Mouse (Mus musculus) thymus, adult 2 months (tissue): Measurements from ENCODE around the gene Spin2d. TPM values are rescaled to one million over a fixed set of nuclear protein-coding genes. Genes with fewer than 3 reads are reported as not detected.
"Not testable (repeated sequence)": the region's sequence is repeated elsewhere in the genome, so short reads cannot be mapped to it uniquely, and the experiment has no call there.

Source experiments
- DNase-seq: peaks from one replicate; pipeline ENCODE4 v3.0.0; 2021
- H3K27ac ChIP-seq: fragments of 200-500 bp; 2 replicates; pipeline ENCODE4 v1.5.1; 2012; ENCODE audit warnings: low read length, control low read depth; ENCODE audit not compliant: control insufficient read depth, insufficient read depth
- H3K27me3 ChIP-seq: fragments of 200-500 bp; 2 replicates; pipeline ENCODE4 v1.6.1; 2012; ENCODE audit warnings: mild to moderate bottlenecking, low read length, moderate library complexity, mixed read lengths; ENCODE audit not compliant: control insufficient read depth, insufficient read depth
- H3K36me3 ChIP-seq: fragments of 200-500 bp; 2 replicates; pipeline ENCODE4 v1.6.1; 2012; ENCODE audit warnings: mild to moderate bottlenecking, low read length, moderate library complexity; ENCODE audit not compliant: control insufficient read depth, insufficient read depth
- H3K4me1 ChIP-seq: fragments of 200-500 bp; replicated peaks from 2 replicates; pipeline ENCODE4 v1.6.1; 2012; ENCODE audit warnings: low read length; ENCODE audit not compliant: control insufficient read depth, insufficient read depth
- H3K4me3 ChIP-seq: fragments of 200-500 bp; 2 replicates; pipeline ENCODE4 v1.5.1; 2012; ENCODE audit warnings: mild to moderate bottlenecking, low read length, control low read depth, moderate library complexity; ENCODE audit not compliant: control insufficient read depth, insufficient read depth
- CTCF ChIP-seq: fragments of 200-500 bp; IDR thresholded peaks from 2 replicates; pipeline ENCODE4 v1.5.1; 2012; ENCODE audit warnings: mild to moderate bottlenecking, control low read depth, low read length, moderate library complexity, borderline replicate concordance; ENCODE audit not compliant: control insufficient read depth, poor library complexity, insufficient read depth; ENCODE audit errors: extremely low read depth
- WGBS: fragments of 180-500 bp; shearing (Covaris S2); methylation state at CpG from one replicate; pipeline ENCODE4 v1.1.7; 2018; 5-methylcytosine and 5-hydroxymethylcytosine counted together
- polyA plus RNA-seq: library from polyadenylated mRNA; depleted of rRNA; stranded (reverse); fragments of >200 nt; gene quantifications from 2 replicates; pipeline ENCODE4 v1.2.3, GENCODE M21; 2012; rRNA removed

The Spin2d gene
- not detected in 2 replicates for polyA plus RNA-seq

DNA sequence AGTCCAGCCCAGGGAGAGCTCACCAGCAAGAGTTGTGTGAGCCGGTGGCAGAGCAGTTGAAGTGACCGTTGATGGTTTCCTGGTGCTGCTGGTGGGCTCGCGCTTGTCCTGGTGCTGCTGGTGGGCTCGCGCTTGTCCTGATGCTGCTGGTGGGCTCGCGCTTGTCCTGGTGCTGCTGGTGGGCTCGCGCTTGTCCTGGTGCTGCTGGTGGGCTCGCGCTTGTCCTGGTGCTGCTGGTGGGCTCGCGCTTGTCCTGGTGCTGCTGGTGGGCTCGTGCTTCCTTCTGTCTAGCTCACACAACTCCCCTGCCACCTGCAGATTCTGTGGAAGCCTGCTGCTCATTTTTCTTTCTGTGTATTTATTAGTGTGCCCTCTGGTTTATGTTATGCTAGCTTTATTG lies at the start of gene Spin2d:
Spin2d (minus strand) TSS at position 101 of the 400 bp plus-strand sequence.
- H3K4me3 ChIP-seq, H3K4me1 ChIP-seq, H3K36me3 ChIP-seq, H3K27me3 ChIP-seq, DNase-seq, H3K27ac ChIP-seq: not testable (repeated sequence)
- 85% methylated on average over 4 of the region's 15 CpGs for WGBS

DNA sequence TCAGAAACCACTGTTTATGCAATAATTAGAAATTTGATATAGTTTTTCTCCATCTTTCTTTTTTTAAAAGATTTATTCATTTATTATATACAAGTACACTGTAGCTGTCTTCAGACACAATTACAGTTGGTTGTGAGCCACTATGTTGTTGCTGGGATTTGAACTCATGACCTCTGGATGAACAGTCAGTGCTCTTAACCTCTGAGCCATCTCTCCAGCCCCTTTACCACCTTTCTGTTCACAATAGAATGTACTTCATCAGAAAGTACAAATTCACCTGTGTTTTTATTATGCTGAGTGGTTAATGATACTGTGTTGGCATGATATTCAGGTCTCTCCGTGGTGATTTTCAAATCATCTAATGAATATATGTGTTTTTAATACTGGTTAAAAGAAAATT lies 48.6 kb upstream of the Spin2d start:
- no peak overlapping the region for H3K4me3 ChIP-seq
- H3K27me3 ChIP-seq = no peaks in the 10 kb centered on the region
- no peak overlapping the region for H3K27ac ChIP-seq
- DNase-seq = no peak
- H3K4me1 ChIP-seq = peaks cover 4% of the 10 kb centered on the region
- H3K36me3 ChIP-seq = no peaks in the 10 kb centered on the region
- no peak for TF ChIP-seq CTCF
- 84% methylated on average over 1 of the region's 1 CpGs for WGBS

DNA sequence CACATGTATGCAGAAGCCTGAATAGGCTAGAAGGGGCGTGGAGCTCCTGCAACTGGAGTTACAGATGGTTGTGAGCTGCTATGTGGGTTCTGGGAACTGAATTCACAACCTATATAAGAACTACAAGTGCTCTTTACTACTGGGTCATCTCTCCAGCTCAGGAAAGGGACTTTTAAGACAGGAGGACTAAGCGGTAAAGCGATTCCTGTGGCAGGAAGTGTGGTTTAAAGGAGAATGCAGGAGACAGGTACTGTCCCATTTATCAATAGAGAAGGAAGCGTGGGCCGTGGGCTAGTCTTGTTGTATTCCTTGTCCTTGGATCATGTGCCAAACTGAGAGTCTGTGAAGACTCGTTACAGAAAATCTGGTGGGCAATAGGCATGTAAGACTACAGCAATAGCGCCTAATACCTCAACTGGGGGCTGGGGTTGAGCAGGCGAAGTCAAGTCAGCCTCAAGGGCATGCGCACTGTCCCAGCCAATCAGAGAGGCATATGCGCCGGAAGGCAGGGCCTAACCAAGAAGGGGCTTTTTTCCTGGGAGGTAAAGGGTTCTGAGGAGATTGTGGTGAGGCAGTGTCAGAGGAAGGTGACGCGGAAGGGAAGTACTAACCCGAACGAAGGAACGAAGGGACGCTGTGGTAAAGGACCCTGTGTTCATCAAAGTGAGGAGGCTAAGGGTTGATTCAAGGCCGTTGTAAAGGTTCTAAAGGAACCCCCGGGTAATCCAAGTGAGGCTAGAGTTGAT lies 37.2 kb upstream of the Spin2d start, which contains the start of gene Xlr4b:
Xlr4b (plus strand) TSS at position 515 of the 746 bp plus-strand sequence.
- DNase-seq = peak; percentile 36
- H3K4me3 ChIP-seq = peak within 1 kb of the TSS; percentile 37
- not testable (repeated sequence) for H3K27ac ChIP-seq, H3K36me3 ChIP-seq, H3K27me3 ChIP-seq, H3K4me1 ChIP-seq
- WGBS = 4% methylated on average over 15 of the region's 19 CpGs

DNA sequence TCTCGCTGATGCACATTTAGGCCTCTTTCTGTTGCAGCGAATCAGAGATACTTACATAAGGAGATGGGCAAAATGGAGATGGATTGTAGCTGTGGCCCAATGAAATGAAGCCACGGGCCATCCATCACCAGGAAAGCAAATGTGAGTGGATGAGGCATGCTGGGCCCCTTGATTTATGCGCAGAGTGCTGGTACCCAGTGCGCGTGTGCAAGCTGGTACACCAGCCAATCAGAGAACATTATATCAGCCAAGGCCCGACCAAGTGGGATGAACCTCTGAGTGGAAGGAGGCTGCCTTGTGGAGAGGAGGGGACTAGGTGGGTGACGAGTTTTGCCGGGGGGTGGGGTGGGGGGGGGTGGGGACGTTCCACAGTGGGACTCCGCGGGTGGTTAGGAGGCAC lies 15.1 kb upstream of the Spin2d start, which contains the start of gene Xlr3b:
Xlr3b (plus strand) TSS at position 274 of the 400 bp plus-strand sequence.
- 84% methylated on average over 12 of the region's 12 CpGs for WGBS
- H3K36me3 ChIP-seq, H3K27ac ChIP-seq, H3K27me3 ChIP-seq, H3K4me1 ChIP-seq, H3K4me3 ChIP-seq: not testable (repeated sequence)
- DNase-seq = peak; percentile 4

DNA sequence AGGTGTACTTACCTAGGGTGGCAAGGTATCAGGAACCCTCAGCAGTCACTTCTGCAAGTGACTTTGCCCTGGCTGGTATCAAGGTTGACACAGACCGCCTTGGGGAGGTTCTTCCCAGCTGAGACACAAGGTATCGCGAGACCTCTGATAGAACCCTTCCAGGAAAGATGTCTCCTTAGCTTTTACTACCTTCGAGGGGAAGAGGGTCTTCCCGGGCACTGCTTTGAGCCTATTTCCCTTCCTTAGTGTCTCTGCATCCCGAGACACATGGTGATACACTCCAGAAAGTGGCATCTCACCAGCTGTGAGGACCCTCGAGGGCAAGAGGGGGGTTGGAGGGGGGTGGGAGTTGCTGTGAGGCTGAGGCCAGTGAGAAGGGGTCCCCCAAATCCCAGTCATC lies 27.4 kb downstream of the Spin2d start, which contains the start of gene DXBay18:
DXBay18 (minus strand) TSS at position 101 of the 400 bp plus-strand sequence.
- H3K27me3 ChIP-seq, H3K36me3 ChIP-seq: not testable (repeated sequence)
- WGBS = no CpG with 5 or more reads among the region's 7 CpGs

DNA sequence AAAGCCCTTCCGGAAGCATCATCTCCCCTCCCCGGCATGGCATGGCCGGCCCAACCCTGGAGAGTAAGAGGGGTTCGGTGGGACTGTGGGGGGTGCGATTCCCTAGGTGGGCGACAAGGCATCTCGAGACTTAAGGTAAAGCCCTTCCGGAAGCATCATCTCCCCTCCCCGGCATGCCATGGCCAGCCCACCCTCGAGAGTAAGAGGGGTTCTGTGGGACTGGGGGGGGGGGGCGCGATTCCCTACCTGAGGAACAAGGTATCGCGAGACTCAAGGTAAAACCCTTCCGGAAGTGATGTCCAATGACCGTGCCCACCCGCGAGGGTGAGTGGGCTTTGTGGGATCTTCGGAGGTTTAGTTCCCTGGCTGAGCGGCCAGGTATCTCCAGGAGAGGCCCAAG lies 28.3 kb downstream of the Spin2d start, which contains the start of gene Xlr5b:
Xlr5b (plus strand) TSS at position 301 of the 400 bp plus-strand sequence.
- not testable (repeated sequence) for H3K27me3 ChIP-seq, H3K4me3 ChIP-seq, DNase-seq, H3K27ac ChIP-seq, H3K36me3 ChIP-seq, H3K4me1 ChIP-seq
- WGBS = no CpG with 5 or more reads among the region's 20 CpGs

More for the DNA sequence above, 27.4 kb downstream of the Spin2d start, which contains the start of gene DXBay18:
- H3K4me3 ChIP-seq, DNase-seq, H3K4me1 ChIP-seq, H3K27ac ChIP-seq: not testable (repeated sequence)

DNA sequence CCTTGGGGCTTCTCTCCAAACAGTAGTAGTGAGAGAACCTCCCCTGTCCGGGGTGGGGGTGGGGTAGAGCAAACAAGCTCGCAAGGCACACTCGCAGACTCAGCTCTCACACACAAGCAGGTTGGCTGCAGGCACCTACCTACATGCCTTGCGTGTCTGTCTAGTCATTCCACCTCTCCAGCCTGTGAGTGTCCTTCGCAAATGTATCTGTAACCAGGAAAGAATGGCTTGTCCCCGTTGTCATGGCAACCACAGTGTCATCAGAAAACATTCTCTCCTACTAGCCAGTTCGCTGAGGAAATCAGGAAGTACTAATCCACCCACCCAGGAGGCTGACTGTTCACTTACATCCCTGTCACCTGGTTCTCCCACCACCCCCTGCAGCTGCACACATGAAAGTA lies 33.6 kb downstream of the Spin2d start:
- H3K27ac ChIP-seq, DNase-seq, H3K4me3 ChIP-seq, H3K27me3 ChIP-seq, H3K4me1 ChIP-seq, H3K36me3 ChIP-seq: not testable (repeated sequence)
- WGBS = no CpG with 5 or more reads among the region's 7 CpGs

Other genes with a start within 250 kb of the Spin2d start
- 1.0 and 1.3 TPM in 2 replicates for gene Zfp185, start 189.7 kb downstream of the Spin2d start, polyA plus RNA-seq
- gene Pnma5, start 139.9 kb downstream of the Spin2d start, polyA plus RNA-seq = not detected in 2 replicates
- gene Pnma3, start 112.2 kb downstream of the Spin2d start, polyA plus RNA-seq = not detected in 2 replicates
- gene Xlr4a, start 94.5 kb downstream of the Spin2d start, polyA plus RNA-seq = 4.0 and 7.7 TPM in 2 replicates
- 0.97 TPM in 1 of 2 replicates, not detected in the other for gene Xlr3a, start 79.9 kb downstream of the Spin2d start, polyA plus RNA-seq
- gene Gm14685, start 59.9 kb downstream of the Spin2d start, polyA plus RNA-seq = 0.11 and 0.17 TPM in 2 replicates
- gene Xlr5b, start 28.2 kb downstream of the Spin2d start, polyA plus RNA-seq = not detected in 2 replicates
- gene DXBay18, start 27.5 kb downstream of the Spin2d start, polyA plus RNA-seq = not detected in 2 replicates
- 0.56 and 2.8 TPM in 2 replicates for gene Xlr3b, start 15.2 kb upstream of the Spin2d start, polyA plus RNA-seq
- 8.5 and 13.3 TPM in 2 replicates for gene Xlr4b, start 37.3 kb upstream of the Spin2d start, polyA plus RNA-seq
- gene F8a, start 51.3 kb upstream of the Spin2d start, polyA plus RNA-seq = 21.8 and 26.5 TPM in 2 replicates
- gene Xlr4c, start 66.1 kb upstream of the Spin2d start, polyA plus RNA-seq = 4.1 and 6.8 TPM in 2 replicates
- not detected in 2 replicates for gene Xlr3c, start 88.4 kb upstream of the Spin2d start, polyA plus RNA-seq
- gene Xlr5a, start 116.0 kb upstream of the Spin2d start, polyA plus RNA-seq = 0.05 TPM in 1 of 2 replicates, not detected in the other
- gene Xlr5c, start 116.0 kb upstream of the Spin2d start, polyA plus RNA-seq = 0.11 TPM in 1 of 2 replicates, not detected in the other
- not detected in 2 replicates for gene Gm45015, start 159.9 kb upstream of the Spin2d start, polyA plus RNA-seq
- 30.6 and 31.2 TPM in 2 replicates for gene Zfp275, start 165.6 kb upstream of the Spin2d start, polyA plus RNA-seq
- gene Gm18336, start 221.7 kb upstream of the Spin2d start, polyA plus RNA-seq = not detected in 2 replicates
- gene Zfp92, start 234.1 kb upstream of the Spin2d start, polyA plus RNA-seq = 0.03 and 0.07 TPM in 2 replicates